Mouse (Mus musculus) spleen, adult 2 months (tissue): ENCODE results near the gene Crkl.

Experiments used
- CTCF ChIP-seq: fragments of 200-500 bp; IDR thresholded peaks from 2 replicates; pipeline ENCODE4 v1.5.1; 2011; ENCODE audit warnings: mild to moderate bottlenecking, inconsistent platforms; ENCODE audit not compliant: insufficient read depth, insufficient read length, insufficient replicate concordance; ENCODE audit errors: extremely low read depth
- POLR2A ChIP-seq: fragments of 200-500 bp; IDR thresholded peaks from 2 replicates; pipeline ENCODE4 v1.6.1; 2011; ENCODE audit warnings: low read depth, low read length, inconsistent platforms

- TF ChIP-seq POLR2A (no peak), CTCF (no peak)
Measured at GRCm38 (mm10) chr16:17475326-17475725, 23.5 kb downstream of the Crkl start.
